Mouse (Mus musculus) kidney, adult 2 months (tissue): ENCODE results near the gene Smo.

Source experiments
- CTCF ChIP-seq: fragments of 200-500 bp; conservative IDR thresholded peaks from 2 replicates; pipeline ENCODE4 v1.5.1; 2011; ENCODE audit warnings: low read depth, mild to moderate bottlenecking, control low read depth, low read length, moderate library complexity, mixed read lengths; ENCODE audit not compliant: insufficient read depth, insufficient read length
- POLR2A ChIP-seq: fragments of 200-500 bp; IDR thresholded peaks from one replicate; pipeline ENCODE4 v1.6.1; 2011; ENCODE audit warnings: low read depth, low read length, control low read depth

- no peak for TF ChIP-seq CTCF
- no peak for TF ChIP-seq POLR2A
Measured at GRCm38 (mm10) chr6:29697139-29697538, 38.2 kb upstream of the Smo start.
